Mouse (Mus musculus) layer of hippocampus, adult 18-20 months (tissue): ENCODE data around the gene Txndc8. TPM values are rescaled to one million over a fixed set of nuclear protein-coding genes. Genes with fewer than 3 reads are reported as not detected.

Source experiments
- DNase-seq, 2 experiments: peaks; one replicate each; pipeline ENCODE4 v3.0.0; 2022; ENCODE audit warnings: low spot score in 2 of 2
- long read RNA-seq: library from polyadenylated mRNA; stranded (forward); transcript quantifications from one replicate; pipeline ENCODE4 v2.0.0, GENCODE M21; 2021
- total RNA-seq, 2 experiments: library from RNA; stranded (reverse); gene quantifications; 2 replicates each; pipeline ENCODE4 v1.2.3; 2021

Txndc8 gene
- total RNA-seq, result not detected
- long read RNA-seq, result 0 reads

DNA sequence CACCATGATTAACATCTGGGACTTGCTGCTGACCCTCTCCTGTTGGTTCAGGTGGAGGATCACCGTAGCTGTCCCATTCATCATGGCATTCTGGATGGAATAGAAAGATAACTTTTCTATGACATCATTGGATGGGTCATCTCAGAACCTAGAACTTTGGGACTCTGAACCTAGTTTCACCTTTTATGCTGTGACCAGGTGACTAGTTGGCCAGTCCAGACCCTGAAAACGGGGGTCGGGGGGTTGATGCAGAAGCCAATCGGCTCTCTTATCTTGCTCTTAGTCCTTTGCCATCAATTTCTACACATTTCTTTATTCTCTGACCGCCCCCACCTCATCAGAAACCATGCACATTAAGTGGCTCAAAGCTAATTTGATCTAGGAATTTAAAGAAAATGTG, at the start of gene Txndc8:
Gene Txndc8 (minus strand): TSS at position 101 of the 400 bp plus-strand sequence.
- no peak for DNase-seq

DNA sequence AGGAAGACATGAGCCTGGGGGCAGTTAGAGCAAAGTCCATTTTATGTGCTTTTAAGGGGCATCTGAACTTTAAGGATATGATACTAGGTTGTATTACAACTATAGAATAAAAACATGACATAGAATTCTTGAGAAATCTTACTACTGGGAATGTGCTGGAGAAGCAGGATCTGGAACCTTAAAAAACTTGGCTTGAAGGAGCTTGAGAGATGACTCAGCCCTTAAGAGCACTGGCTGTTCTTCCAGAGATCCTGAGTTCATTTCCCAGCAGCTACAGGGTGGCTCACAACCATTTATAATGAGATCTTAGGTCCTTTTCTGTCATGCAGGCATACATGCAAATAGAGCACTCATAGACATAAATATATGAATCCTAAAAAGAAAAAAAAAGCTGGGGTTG, 46.7 kb upstream of the Txndc8 start:
- no peak for DNase-seq

DNA sequence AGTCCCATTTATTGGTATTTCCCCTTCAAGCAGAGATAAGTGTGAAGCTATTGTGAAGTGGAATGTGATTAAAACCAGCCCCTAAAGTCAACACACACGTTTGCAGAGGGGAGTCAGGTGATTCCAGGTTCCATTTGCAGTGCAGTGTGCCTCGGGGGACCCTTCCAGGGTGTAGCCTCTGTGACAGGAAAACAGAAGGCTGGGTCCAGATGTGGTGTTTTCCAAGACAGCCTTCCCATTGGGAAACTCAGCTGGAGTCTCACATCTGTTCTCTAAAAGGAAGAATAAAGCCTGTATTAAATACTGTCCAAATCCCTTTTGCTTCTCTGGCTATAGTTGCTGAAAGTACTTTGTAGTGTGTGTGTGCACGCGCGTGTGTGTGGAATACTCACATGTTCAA, 45.5 kb upstream of the Txndc8 start:
- DNase-seq, result no peak

DNA sequence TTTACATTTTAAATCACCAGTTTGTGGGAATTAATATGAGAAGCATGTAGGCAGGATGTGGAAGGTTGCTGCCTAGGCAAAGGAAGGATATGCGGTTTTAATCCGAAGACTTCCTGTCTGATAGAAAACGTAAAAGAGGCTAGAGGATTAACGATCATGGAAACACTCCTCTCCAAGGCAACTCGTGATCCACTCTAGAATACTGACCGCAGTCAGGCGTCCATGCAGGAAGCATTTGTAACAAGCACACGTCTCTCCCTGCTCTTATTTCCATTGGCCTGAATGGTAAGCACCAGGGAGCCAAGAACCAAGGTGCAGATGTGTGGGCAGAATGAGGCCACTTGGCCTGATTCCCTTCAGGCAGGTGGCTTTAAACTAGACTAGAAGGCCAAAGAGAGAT, 41.8 kb upstream of the Txndc8 start:
- no peak for DNase-seq

DNA sequence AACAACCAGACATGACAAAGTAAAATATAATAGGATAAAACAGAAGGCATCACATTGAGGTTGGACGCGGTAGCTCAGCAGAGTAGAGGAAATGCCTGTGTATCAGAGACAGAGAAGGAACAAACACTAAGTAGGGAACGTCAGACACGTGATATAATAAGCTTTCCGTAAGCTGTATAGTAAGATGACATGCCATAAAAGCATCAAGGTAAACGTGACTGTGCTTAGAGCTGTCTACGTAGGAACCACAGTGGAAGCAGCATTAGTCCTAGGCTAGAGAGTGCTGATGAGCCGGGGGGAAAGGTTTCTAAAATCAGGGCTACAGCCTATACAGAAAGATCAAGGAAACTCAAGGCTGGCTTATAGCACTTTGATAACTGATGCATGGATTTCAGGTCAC, 41.4 kb upstream of the Txndc8 start:
- DNase-seq, result no peak

DNA sequence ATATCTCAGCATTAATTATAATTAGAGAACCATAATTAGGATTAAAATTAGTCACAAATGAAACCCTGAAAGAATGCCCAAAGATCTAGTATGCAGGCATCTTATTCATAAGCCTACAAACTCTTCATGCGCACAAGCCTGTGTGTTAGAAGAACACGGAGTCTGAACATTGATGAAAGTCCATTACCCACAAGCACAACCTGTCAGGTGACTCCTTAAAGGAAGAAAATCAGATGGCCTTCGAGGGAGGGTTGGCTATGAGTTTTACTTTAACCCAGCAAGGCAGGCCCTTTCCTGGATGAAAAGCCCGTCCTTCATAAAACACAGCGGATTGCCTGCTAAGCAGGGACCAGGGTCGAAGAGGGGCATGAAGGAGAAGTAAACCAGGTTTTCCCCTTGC, 35.9 kb upstream of the Txndc8 start:
- DNase-seq, result no peak

DNA sequence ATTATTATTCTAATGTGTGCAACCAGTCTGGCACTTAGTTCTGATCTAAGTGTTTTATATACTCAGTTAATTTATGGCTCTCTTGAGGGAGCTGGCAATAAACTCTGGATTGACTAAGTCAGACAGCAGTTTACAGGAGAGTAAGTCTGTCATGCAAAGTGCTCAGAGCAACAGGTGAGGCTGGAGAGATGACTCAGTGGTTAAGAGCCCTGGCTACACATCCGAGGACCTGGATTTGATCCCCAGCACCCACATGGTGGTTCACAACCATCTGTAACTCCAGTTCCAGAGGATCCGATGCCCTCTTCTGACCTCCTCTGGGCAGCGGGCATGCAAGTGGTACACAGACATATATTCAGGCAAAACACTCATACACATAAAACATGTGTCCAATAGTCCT, 35.4 kb upstream of the Txndc8 start:
- no peak for DNase-seq

DNA sequence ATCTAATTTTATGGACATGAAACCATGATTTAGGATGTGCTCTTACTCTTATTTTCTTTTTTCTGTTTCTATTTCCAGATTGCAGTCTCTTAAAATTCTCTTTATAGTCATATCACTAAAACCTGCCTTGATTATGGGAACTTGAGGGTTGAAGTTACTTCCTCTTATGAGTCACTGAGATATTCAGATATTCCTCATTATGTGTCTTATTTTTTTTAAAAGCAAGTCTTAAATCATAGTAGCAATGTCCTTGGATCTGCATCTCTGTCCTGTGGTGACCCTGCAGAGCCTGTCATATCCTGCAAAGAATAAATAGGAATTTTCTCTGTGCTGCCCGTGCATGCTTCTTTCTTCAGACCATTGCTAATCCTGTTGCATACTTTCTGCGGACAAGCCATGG, 31.2 kb upstream of the Txndc8 start:
- no peak for DNase-seq

DNA sequence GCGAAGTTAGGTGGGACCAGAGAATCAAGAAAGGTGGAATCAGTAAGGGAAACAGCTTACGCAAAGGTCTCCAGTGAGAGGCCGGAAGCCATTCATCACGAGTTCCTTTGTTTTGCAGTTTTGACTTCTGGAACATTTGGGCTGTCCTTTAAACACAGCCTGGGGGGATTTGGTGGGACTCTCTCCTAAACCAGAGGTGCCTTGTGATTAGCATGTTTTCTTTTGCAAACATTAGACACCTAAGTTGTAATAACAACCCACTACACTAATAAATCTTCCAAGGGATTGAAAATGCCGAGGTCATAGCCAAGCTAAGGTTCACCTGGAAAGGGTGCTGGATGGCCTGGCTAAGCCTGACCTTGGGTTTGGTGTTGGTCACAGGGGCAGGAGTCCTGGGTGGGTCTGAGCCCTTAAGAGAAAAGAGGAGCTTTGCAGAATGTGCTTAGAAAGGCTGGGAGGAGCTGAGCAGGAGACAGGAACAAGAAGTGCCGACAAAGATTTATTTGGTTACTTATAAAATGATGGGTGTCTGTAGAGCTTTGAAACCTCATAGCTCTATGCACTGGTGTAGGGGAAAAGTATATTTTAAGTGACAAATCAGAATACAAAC, 28.3 kb upstream of the Txndc8 start:
- DNase-seq, result no peak

DNA sequence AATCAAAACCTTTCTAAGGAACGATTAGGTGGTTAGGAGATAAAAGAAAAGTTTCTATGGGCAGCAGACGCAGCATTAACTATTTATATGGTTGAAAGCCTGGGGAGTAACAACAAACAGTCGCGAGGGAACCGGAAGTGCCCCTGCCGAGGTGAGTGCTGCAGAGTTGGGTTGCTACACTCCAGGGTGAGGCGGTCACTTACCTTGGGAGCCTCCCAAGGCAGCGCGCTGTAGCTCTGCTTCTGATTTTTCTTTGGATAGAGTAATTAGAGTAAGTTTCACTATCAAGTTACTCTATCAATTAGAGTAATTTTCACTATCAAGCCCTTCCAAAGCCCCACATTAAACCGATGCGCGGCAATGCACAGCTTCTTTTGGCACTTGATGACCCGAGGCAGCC, 25.7 kb upstream of the Txndc8 start:
- no peak for DNase-seq

DNA sequence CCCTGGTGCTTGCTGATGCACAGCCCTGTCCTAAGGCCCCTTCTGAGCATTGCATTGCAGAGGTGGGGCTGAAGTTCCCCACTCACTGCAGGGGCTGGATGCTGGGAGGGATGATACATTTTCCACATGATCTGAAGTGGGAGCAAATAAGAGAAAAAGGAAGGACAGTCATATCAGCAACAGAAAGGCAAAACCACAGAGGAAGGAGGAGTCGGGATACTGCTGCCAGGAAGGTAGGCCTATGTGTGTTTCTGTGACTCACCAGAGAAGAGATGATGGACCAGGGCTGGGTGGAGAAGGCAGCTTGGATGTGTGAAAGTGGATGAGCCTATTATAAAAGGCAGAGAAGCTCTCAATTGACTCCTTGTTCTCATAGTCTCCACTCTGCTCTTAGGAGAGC, 23.8 kb upstream of the Txndc8 start:
- no peak for DNase-seq

DNA sequence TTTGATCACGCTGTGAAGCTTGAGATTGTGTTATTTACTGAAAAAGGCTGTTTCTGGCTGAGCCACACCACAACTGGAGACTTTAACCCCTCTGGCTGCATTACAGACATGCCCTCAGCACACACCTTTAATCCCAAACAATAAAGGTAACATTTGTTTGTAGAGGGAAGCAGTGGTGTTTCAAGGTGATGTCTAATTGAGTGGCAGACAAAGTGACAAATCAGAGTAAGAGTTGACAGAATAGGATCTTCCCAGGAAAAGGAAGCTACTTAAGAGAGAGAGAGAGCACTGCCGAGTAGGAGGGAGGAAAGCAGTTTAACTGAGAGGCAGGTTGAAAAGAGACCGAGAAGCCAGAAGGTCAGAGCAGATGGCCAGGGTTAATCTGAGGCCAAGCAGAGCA, 5.4 kb downstream of the Txndc8 start:
- DNase-seq, result no peak

DNA sequence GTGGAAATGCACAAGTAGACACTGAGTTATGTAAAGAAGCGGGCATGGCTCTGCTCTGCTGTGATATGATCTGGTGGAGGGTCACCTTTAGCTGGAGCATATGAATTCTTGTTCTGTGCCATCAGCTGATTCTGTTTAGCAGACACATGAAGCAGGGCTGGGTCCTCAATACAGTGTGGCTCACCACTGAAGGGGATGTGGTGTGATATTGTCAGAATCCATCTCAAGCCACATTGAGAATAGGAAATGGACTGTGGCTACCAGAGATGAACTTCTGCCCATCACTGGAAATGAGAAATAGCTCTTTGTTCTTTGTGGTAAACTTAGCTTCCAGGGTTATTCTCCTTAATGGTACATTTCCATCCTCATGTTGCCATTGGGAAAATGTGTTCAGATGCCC, 17.5 kb downstream of the Txndc8 start:
- DNase-seq, result no peak

DNA sequence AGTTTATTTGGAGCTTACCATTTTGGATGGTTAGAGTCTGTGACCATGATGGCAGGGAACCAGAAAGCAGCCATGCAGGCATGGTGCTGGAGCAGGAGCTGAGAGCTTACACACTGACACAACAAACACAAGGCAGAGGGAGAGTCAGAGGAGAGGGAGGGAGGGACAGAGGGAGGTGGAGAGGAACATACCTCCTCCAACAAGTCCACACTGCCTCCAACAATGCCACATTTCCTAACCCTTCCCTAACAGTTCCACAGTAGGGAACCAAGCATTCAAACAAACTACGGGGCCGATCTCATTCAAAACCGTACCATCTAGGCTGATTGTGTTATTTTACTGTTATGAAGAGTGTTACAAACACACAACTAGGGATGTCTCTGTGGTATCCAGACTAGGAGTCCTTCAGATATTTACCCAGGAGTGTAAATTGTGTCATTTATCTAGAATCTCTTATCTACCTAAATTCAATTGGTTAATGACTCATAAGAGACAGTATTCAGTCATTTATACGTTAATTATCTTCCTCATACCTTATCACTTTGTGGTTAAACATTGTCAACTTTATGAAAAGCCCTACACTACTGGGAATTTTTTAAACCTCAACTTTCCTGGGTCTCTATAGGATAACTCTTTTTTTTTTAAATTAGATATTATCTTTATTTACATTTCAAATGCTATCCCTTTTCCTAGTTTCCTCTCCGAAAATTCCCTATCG, 34.4 kb downstream of the Txndc8 start:
- no peak for DNase-seq

DNA sequence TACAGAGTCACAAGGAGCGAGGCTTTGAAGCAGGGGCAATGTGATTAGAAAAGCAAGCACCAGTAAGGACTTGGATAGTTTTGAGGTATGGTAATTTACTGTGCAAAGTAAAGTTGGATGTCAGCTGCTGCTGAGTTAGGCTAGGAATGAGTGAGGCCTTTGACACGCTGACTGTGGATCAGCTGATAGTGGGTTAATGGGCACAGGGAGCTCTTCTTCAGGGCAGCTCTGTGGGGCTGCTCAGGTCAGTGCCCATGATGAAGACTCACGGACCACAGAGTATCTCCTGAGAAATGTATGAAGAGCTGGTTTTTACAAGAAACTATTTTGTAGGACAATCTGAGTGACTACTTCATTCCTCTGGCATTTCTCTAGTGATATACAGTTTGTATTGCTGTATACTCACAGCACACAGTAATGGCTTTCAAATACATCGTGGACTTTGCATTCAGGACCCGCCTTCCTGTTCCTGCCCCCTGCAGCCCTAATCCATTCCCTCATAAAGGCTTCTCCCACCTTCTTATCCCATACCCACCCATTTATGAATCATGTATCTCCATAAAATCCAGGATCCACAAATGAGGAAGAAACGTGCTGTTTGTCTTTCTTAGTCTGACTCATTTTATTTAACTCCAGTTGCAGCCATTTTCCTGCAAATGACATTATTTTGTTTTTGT, 35.2 kb downstream of the Txndc8 start:
- no peak for DNase-seq

DNA sequence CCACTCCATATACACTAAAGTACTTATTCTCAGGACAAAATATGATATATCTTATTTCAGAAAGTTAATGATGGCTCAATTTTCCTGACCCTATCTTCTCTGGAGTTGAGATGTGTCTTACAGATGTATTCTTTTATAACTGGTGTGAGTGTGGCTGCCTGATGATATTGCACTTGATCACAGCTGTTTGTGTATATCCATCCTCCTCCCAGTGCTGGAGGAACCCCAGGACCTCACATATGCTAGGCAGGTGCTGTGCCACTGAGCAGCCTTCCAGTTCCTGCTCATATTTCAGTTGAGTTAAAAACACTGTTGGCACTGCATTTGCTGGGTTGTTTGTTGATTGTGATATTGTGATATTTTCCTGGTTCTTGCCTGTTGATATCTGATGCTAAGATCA, 38.6 kb downstream of the Txndc8 start:
- DNase-seq, result no peak

DNA sequence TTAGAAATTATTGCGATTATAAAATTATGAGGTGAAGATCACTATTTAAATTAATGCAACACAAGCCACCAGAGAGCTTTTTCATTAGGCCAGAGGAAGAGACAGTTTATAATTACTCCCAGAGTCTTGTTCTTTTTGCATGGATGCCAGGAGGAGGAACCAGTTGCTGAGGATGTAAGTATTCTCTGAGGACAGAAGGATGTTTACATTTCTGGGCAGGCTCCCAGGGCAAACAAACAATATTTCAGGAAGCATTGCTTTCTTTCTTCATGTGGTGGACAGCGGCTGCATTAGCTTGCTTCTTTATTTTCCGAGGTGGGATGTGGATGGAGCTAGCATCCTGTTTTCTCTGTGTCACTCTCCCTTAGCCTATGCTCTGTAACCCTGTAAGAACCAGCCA, 41.7 kb downstream of the Txndc8 start:
- DNase-seq, result no peak

DNA sequence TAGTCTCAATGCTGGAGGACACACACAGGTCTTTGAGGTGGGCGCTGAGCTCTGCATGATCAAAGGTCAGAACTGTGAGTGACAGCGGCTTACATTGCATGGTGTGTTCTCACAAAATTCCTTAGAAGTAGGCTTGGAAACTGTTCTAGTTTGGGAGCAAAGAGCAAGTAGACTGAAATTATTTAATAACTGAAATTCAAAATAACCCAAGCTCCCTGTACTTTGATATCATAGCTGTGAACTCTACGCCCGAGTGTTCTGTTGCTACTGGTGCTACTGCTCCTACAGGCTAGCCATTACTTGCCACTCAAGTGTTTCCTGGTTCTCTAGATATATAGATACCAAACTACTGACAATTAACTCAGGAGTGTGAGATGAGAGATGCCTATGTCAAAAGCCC, 43.4 kb downstream of the Txndc8 start:
- no peak for DNase-seq

DNA sequence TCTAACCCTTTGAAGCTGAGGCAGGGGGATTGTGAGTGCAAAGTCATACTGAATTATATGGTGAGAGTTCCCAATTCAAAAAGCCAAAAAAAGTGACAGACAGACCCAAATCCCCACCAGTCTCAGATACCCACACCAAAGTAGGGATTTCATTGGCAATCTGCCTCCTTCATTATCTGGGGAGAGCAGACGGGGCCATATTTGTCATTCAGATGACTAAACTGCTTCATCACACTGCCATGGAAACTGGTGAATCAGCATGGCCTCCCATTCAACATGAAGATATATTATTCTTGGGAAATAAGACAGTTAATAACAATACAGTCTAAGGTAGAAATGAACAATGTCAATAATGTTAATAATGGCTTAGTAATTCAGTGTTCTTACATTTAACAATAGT, 44.8 kb downstream of the Txndc8 start:
- peak in 1 of 2 experiments; percentile 15 for DNase-seq

DNA sequence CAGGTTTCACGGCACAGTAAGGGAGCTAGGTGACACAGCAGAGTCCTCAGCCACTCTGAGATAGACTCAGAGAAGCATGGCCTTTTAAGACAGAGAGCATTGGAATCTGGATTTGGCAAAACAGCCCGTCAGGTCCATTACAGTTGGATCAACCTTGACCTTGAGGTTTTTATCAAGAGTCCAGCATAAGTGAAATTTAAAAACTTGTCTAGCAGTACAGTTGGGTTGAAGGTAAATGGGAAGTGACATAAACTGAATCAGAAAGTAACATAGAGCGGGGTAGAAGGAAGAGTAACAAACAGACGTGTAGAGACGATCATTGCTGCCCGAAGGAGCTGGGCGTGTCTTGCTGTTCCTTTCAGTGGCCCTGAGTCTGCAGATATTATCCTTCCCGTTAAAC, 49.9 kb downstream of the Txndc8 start:
- no peak for DNase-seq

DNA sequence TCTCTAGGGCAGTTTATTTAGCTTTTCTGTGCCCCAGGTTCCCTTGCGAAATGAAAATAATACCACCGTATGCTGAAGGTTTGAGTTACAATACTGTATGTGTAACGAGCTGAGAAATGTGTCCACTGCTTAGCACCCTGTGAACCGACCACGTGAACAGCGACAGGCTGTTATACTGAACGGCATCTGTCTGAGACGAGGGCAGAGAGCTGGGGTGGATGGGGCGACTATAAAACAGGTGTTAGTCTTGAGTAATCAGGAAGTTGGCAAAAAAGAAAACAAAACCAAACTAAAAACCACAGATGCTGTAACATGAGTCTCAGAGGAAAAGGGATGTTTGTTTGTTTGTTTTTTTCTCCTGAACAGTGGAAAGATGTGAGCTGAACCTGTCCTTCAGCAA, 50.8 kb downstream of the Txndc8 start:
- no peak for DNase-seq

DNA sequence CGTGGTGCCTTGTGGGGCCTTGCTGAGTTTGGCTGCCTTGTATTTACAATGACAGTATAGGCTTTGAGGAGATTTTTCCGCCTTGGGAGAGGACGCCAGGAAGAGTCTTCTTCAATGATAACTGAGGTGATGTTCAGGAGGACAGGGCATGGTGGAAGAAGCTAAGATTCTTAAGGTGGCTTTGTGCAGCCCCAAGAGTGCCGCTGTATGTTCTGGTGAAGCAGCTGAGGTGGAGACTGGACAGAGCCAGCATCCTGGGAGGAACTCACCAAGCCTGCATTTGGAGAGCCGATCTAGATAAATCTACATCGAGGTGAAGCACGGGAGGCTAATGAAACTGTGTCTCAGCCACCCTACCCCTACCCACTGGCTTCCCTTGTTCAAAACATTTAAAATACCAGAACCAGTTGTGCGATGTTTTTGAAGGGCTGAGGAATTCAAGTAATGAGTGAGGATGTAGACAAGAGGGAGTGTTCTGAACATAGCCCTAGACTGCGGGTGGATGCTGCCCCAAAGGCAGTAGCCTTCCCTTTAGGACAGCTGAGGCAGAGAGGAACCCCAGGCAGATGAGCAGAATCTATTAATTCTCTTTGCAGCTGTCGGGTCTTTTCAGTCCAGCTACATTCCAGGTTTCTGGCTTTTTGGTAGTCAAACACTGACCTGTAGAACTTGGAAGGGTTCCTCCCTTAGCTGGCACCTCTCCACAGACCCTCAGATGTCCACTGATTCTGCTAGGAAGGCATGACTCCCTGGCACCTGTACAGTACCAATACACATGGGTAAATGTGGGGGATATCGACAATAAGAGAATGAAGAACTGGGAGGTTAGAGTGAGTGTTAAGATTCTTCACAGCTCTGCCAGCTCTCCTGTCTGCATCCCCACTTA, 51.5 kb downstream of the Txndc8 start:
- DNase-seq, result no peak
